Mouse (Mus musculus): ENCODE results near the gene Epha4.

Gene Epha4

DNA sequence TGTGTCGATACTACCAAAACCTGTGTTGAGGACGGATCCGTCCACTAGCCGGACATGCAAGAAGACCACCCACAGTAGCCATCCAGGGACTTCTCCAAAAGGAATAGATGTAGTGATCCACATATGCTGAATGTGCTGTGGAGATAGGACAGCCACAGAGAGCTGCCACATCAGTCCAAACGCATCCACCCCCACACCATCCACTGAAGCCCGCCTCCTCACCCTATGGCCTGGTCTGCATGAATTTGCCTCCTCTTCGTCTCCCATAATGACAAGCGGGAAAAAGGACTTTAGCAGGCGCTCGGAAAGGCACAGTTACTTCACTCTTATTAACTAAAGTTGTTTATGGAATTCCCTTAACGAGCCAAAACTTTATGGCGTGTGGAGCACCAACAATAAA lies 68.5 kb downstream of the Epha4 start:
- DNase-seq (ENCODE audit: low spot score) = no peak

DNA sequence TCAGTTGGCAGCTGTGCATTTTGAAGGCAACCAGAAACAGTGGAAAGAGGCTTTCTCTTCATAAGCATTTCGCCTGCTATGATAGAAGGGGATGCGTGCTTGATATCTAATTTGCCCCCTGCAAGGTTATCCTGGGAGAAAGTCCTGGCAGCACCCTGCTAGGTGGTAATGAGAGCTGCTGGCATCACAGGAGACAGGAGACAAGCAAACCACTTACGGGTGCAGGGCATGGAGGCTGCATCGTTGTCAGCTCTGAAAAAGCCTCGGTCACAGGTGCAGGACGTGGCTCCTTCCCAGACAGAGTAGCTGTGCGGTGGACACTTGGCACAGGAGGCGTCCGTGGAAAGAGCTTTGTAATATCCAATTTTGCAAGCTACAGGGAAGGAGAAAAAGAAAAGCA lies 70.2 kb downstream of the Epha4 start:
- DNase-seq (ENCODE audit: low spot score) = no peak

DNA sequence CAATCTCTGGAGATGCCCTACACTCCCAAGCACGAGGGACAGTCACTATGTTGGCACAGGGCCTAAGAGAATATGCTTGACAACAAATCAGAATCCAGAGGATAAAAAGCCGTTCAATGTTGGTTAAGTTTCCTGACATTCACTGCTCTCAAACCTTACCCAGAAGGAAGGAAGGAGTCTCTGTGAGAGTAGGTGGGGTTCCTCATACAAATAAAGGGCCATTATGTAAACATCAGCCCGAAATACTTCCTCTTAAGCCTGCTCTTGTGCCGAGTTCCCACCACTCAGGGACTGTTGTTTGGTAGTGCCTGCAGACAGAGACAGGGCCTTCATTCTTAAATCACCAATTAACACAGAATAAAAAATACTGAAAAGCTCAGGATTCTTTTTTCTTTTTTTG lies 72.9 kb downstream of the Epha4 start:
- DNase-seq (ENCODE audit: low spot score) = peak; percentile 32

DNA sequence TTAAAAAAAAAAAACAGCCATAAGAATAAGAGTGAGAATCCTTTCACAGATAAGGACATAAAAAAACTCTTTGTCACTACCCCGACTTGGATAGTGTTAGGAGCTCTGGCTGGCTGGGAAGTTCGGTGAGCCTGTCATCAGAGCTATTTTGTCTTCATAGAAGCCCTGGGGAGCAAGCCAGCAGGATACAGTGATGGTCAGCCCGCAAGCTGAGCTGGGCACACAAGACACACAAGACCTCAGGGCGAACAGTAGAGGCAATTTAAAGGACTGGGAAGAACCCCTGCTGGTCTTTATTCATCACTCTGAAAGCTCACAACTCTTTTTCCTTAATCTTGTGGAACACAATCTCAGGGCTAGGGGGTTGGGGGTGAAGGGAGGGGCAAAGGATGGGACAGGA lies 73.5 kb downstream of the Epha4 start:
- DNase-seq (ENCODE audit: low spot score) = no peak

DNA sequence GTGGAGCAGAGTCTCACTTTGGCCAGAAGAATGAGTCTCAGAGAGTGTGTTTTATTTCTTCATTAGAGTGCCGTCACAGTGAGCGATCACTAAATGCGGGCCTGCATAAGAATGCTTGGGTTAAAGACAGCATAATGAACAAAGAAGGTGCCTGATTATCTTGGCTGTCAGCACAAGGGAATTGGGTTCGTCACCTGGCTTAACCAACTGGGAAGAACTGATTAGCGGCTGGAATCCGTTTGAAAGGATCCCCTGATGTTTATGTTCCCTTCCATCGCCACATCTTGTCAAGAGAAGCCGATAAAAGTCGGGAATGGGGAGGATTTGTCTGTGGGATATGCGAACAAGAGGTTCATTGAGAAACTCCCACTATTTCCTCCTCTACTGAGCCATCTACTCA lies 74.4 kb downstream of the Epha4 start:
- no peak for DNase-seq (ENCODE audit: low spot score)

DNA sequence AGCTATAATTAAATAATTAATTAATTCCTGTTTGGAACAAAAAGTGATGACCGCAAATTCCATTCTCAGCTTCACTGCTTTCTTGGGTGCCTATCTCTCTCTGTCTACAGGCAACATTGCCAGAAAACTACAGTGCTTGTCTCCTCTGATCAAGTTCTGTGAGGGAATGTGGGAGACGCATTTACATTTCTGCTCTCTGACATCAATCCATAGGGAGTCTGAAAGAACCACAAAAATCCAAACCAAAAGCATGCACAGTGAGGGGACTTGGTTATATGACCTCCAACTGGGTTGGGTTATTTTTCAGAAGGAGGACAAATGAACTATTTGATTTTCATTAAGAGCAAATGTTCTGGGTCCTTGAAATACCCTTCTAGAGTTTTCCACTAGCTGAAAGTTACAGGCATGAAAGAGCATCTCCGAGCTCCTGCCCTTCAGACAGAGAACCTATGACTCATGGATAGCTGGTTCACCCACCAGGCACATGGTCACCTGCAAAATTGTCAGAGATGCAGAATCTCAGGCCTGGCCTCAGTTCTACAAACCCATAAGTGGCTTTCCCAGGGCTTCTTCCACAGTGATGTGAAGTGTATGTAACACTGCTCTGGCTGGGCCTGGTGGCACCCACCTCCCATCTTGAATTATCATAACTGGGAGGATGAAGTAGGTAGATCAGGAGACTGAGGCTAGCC lies 75.4 kb downstream of the Epha4 start:
- DNase-seq (ENCODE audit: low spot score) = no peak

DNA sequence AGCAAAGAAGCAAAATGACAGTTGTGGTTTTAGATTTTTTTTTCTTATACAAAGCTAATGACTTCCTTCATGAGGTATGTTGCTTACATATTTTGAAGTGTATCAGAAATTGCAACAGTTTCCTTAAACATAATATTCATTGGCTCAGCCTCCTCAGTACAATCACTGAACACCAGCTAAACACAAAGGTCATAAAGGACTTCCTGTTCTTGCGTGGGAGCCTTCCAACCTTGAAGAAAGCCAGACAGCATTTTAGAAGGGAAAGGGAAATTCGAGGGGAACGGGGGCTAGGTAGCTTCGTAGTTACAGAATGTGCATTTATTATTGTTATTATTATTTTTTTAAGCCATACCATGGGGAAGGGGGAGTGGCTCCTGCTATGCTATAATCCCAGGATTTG lies 76.2 kb downstream of the Epha4 start:
- DNase-seq (ENCODE audit: low spot score) = no peak

DNA sequence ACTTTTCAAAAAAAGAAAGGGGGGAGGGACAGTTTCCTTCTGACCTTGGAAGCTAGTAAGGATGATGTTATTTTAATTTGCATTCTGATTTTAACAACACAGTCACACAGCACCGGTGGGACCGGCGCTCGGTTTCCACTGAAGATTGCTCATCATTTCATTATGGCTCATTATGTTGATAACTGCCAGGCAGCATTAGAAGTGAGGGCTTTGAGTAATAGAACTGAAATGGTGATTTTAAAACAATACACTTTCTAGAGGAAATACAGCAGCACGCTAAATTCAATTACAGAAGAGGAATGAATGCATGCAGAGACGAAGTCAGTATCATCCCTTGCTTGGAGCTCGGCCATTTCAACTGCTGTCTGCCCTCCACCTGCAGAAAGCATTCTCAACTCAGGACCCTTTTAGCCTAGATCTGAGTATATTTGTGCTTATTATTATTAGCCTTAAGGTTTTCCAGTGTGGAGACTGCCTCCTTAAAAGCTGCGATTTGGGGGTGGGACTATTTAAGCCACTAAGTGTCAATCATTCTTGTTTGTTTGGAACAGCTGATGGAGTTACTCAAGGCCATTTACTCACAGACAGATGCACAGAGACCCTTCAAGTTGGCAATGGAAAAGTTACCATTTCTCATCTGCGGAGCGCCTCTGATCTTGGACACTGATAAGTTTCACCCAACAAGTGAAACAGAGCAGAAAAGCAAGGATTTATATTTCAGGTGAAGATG lies 76.8 kb downstream of the Epha4 start:
- DNase-seq (ENCODE audit: low spot score) = no peak

DNA sequence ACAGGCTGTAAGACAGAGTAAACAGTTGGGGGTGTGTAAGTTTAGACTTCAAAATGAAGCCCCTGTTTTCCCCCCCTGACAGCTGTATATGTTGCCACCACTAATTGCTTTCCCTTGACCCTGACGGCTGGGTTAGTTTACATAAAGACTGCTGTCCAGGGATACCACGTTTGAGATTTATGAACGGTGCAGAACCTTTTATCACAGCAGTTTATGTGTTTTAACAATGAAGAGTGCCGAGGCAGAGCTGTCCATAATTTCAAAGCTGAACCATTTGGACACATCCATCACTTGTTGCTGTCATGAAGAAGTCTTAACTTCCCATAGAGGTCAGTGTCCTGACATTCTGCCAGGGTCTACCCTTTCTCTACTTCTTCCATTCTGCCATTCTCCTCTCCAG lies 79.8 kb downstream of the Epha4 start:
- no peak for DNase-seq (ENCODE audit: low spot score)

DNA sequence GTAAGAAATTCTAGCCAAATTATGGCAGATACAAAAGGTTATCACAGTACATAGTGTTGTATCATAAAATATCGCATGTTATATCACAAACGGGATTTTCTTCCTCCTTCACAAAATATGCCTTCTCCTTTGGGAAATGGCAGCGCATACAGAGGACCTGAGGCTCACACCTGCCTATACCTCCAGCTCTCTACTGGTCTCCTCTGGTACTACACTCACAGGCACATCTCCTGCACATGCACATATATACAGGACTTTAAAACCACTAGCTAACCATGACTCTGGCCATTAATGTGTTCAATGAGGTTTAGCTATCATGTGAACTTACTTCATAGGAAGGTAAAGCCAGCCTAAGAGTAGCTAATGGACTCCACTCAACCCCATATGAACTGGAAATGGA lies 81.7 kb downstream of the Epha4 start:
- no peak for DNase-seq (ENCODE audit: low spot score)

DNA sequence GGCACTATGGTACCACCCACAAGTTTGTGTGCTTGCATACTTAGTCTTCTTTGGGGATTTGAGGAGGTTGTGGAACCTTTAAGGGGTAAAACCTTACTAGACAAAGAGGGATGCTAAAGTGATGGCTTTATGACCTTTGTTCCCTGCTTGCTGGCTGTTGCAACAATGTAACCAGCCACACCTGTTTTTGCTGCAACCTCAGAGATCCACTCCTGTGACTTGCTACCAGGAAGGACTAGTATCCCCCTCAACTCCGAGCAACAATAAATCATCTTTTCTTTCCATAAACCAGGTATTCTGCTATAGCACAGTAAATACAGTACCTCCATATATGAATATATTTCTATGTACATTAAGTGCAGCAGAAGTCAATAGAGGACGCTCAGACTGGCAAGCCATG lies 82.4 kb downstream of the Epha4 start:
- no peak for DNase-seq (ENCODE audit: low spot score)

DNA sequence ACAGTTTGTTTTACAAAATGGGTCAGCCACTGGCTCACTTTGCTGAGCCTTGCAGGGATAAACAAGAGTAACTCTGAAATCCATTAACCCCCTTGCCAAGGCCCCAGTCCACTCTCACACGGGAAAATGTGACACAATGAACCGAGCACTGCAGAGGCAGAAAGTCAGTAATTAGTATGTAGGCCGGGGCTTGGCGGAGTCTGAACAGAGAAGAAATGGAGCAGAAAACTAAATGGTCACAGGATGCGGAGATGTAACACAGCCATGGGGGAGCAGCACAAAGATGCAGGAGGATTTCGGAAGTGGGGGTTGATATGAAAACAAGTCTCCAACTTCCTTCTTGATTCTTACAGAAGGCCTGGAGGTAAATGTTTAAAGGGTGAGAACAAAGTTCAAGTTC lies 85.7 kb downstream of the Epha4 start:
- DNase-seq (ENCODE audit: low spot score) = no peak

DNA sequence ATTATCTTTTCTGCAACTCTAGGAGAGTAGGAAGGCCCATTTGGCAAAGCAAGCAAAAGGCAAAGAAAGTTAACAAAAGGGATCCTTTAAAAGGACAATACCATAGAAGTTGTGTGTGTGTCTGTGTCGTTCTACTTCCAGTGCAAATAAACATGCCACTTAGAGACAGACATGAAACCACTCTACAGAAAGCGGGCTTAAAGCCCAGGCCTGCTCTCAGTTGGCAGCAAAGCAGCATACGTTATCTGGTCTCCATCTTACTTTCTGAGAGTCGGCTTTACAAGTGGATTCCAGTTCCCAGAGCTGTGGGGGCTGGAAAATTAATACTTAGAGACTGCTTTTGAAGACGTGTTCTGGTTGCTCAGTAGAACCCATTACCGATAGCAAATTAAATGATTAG lies 87.9 kb downstream of the Epha4 start:
- DNase-seq (ENCODE audit: low spot score) = no peak

DNA sequence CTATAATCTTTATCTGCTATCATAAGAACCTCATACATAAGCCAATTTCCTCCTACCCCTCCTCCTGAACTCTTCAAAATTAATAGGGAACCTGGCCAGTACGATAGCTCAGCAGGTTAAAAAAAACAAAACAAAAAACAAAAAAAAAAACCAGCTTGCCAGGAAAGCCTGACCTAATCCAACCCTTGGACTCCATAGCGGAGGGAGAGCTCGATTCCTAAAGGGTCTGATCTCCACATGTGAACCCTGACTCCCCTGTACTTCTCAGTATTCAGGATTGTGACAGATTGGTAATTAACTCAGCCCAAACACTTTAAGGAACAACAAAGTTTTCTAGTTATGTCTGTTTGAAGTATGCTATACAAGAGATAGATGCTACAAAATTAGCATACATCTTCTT lies 89.7 kb downstream of the Epha4 start:
- DNase-seq (ENCODE audit: low spot score) = no peak

DNA sequence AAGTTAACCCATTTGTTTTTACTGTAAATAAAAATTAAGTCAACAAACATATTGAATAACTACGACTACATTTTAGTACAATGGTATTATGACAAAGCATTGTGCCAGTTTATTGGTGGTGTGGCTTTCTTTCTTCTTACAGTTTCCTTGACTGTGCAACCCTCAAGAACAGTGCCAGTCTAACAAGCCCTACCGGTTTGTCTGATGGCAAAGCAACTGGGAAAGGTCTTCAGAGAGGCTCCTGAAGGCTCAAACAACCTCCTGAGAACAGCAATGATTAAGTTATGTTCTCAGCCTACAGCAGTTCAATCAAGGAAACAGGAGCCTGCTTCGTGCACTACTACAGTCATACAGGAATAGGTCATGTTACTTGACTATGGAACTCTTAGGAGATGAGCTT lies 93.8 kb downstream of the Epha4 start:
- no peak for DNase-seq (ENCODE audit: low spot score)

DNA sequence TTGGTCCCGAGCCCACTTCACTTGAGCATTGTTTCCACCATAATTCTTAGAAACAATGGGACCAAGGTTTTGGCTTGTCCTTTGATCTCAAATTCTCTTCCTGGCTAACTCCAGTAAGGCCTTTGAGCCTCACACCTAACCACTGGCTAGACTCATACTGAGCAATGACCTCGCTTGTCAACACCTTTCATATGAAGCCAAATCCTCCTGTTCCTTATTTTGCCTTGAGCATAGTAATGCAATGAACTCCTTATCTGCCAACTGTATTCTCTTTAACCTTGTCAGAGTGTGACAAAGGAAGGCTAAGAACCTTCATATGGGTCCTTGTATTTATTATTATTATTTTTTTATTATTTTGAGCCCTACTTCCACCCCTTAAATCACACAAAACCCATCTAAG lies 94.5 kb downstream of the Epha4 start:
- no peak for DNase-seq (ENCODE audit: low spot score)

DNA sequence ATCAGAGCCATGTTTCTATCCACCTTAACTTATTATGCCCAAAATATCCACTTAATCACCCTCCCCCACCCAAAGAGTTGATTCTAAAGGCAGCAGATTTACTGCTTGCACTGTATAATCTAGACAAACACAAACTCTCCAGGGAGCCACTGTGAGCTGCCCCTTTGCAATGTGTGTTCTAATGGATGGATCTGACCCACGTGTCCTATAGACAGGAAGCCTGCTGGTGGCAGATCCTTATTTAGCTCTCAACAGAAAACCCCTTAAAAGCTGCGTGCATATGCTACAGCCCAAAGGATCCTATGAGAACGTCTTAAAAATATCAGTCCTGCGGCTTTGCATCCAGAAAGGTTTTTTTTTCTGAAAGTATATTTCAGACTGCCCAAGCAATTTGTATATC lies 98.0 kb downstream of the Epha4 start:
- DNase-seq (ENCODE audit: low spot score) = no peak

DNA sequence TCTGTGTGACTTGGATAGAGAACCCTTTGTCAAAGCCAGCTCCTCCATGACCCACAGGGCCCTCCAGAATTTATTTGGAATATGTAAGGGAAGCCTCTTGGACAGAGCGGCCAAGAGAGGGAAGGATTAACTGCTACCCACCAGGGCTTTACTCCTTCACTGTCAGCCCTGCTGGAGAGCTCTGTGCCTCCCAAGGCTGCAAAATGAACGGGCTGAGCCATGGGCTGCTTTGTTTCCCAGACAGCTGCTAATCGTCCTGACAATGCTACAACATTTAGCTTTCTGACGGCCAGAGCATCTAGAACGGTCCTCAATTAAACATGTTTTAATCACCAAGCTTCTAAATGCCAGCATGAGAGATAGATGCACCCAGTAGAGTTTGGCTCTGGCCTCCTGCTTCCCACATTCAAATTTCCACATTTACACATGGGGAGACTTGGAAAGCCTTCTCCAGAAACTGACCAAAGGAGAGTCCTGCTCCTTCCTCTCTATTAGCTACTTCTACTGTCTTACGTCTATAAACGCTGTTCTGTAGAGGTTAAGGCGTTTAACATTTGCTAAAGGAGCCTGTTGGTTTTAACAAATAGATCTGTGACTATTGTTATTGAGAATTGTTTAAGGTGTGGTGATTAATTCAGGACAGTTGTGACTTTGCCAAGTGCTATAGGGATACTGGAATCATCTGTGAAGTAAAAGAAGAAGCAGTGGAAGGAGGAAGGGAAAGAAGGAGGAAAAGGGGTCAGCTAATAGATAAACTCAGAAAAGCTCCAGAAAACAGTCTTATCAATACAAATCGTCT lies 101.8 kb downstream of the Epha4 start:
- no peak for DNase-seq (ENCODE audit: low spot score)

DNA sequence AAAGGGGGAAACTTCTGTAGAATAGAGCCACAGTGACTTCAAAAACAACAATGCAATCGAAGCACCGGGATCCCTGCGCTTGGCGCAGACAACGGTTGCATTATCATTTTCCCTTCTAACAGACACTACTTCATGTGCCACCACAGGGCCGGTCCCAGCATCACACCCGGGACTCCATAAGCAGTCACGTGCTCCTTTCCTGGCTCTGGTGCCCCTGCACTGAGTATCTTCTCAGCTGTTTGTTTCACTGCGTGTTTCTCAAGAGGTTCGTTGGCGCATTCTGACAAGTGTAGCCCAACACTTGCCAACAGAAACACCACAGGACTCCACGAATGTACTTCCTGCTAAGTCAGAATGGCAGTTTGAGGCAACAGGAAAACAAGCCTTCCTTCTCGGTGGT lies 102.6 kb downstream of the Epha4 start:
- no peak for DNase-seq (ENCODE audit: low spot score)

DNA sequence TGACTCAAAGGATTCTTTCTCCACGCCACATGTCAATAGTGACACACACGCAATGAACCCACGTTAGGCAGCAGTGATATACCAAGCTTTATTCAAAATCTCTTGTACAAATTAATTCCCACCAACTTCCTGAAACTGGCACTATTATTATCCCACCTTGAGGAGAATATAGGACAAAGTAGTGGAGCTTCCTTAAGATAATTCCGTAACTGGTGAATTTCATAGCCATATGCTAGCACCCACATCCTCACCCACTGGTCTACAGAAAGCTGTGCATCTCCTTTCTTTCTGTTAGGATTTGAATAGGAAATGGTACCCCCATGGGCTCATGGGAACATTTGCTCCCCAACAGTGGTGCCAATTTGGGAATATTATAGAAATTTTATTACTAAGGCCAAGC lies 103.7 kb downstream of the Epha4 start:
- no peak for DNase-seq (ENCODE audit: low spot score)

DNA sequence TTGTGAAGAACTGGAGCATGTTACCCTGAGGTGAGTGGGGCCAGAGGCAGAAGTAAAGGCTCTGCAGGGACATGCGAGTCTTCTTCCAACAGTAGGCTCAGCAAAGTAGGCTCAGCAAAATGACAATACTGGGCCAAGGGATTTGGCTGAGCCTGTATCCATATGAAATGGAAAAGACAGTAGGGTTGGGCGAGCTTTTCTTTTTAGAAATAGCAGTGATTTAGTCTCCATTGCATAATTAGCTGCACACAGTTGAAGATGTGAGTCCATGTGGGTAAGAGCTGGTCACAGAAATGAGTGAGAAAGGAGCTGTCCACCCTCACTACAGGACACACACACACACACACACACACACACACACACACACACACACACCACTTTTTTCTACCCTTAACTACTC lies 104.2 kb downstream of the Epha4 start:
- no peak for DNase-seq (ENCODE audit: low spot score)

DNA sequence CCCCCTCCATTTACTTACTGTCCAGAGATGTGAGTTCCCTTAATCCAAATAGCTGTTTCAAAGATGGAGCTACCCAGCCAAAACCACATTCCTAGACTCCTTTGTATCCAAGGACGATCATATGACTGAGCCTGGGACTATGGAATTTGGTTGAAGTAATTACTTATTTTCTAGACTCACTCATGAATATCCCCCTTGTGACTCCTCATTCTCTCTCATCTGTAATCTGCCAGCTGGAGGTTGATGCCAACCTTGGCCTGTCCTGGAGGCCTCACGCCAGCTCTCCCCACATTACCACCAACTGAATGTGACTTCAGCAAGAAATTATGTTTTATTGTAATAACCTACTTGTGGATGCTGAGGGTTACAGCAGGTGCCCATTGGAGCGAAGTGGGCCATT lies 104.7 kb downstream of the Epha4 start:
- DNase-seq (ENCODE audit: low spot score) = no peak

DNA sequence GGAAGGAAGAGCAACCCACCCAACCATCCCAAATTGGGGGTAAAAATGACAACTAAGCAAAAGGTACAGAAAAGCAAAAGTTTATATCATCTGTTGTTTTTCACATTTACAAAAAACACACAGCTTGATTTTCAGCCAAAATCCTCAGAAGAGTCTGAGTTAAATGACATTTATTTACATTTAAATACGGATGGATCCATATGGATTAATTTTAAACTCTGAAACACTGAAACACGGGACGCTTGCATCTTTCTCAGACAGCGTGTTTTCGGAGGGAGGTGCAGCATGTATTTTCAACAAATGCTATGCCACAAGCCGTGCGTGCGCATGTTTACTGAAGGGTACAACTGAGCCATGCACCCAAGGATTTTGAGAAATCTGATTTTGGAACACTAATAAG lies 105.4 kb downstream of the Epha4 start:
- DNase-seq (ENCODE audit: low spot score) = no peak

Measured in lung, postnatal 25 days (tissue).